Mouse (Mus musculus): ENCODE measurements around the gene Prss23. TPM values are rescaled to one million over a fixed set of nuclear protein-coding genes. Genes with fewer than 3 reads are reported as not detected.

Gene Prss23
- total RNA-seq (2015) (not detected in 2 replicates), total RNA-seq (2017) (not detected in 2 replicates)

DNA sequence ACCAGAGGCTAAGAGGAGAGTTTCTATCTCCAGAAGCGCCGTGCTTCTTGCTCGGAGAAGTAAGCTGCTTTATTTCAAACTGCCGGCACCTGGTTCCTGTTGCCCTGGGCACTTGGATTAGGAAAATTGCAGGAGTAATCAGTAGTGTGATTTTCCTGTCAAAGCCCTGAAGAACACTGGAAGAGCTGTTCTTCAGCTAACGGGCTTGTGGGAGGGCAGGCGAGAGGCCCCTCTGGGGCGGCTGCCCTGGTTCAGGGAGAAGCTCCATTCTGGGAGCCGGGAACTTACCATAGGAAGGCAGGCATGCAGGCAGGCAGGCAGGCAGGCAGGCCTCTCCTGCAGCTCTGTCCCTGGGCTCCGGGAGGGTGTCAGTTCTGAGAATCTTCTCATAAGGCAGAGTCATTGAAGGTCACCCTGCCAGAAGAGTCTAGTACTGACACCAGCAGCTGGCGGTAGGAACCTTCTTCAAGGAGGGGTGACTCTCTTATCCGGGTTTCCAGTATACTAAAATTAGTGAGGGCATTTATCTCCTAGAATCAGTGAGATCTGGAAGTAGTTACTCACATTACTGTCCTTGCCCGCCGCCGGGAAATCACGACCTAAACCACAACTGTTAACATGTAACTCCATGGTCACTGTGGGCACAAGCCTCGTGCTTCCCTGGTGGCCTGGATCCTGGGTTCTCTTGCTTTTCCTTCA, at the start of gene Prss23:
Gene Prss23, minus strand, starts transcription at position 457 of the 699 bp plus-strand sequence.
- no peak for ATAC-seq (replicated peaks; ENCODE audit: poor library complexity)

DNA sequence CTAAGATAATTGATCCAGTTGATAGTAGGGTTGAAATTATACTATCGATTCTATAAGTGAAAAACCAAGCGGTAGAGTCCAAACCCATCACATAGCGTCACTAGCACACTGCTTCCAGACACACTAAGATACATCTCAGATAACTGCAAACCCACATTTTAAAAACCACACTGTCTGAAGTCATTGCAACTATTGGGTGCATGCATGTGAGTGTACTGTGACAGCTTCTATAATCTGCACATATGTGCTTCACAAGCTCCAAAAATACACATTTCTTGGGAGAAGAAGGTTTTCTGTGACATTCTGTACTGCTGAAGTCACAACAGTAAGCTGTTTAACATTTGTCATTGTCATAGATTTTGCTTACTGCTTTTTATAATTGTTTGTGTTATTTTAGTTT, 49.1 kb upstream of the Prss23 start:
- ATAC-seq (replicated peaks; ENCODE audit: poor library complexity): no peak

DNA sequence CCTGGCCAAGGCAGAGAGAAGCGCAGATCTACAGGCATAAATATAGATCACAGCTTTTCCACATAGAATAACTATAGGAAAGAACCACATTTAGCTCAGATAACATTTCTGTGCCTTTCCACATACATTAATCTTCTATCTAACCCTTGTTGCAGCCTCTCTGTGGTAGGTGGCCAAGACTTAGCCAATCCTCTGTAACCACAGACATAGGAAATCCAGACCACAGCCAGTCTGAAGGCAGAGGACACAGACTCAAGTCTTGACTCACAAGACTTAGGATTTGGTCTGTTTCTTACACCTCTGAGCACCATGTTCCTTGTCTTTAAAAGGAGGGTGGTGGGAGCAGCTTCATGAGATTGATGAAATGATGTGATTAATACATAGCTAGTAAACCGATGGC, 37.6 kb upstream of the Prss23 start:
- 0 out of 2 replicates have a peak, but pooled peaks have one; percentile 39 for ATAC-seq (replicated peaks; ENCODE audit: poor library complexity)

DNA sequence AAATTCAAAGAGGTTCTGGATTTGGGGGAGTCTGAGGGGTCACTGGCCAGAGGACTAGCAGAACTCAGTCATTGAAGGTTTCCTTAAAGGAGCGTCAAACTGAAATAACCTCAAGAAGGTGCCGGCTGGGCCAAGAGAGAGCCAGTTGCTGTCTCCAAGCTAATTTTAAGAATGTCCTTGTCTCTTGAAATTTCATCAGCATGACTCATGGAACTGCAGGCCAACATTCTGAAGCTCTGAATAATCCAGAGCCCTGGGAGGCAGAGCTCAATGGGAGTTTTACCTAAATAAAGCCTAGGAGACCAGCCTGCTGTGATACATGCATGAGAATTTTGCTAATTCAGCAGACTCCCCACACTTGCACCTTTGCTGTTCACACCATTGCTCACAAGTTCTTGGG, 36.5 kb upstream of the Prss23 start:
- no peak for ATAC-seq (replicated peaks; ENCODE audit: poor library complexity)

DNA sequence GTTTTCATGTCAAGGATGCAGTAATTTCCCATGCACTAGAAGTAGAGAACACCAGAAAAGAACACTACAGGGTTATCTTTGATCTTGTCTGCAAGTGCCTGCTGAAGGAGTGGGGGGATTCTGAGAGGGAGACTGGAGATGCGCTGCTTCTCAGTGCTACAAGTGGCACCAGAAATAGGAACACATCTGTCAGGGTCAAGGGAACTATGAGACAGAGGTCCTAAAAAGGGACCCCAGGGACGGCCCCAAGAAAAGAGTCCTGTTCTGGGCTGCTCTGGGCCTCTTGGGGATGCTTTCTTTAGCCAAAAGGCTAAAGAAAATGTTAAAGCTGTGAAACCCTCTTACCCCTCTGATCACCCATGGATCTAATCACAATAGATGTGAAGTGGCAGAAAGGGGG, 35.2 kb upstream of the Prss23 start:
- ATAC-seq (replicated peaks; ENCODE audit: poor library complexity): no peak

DNA sequence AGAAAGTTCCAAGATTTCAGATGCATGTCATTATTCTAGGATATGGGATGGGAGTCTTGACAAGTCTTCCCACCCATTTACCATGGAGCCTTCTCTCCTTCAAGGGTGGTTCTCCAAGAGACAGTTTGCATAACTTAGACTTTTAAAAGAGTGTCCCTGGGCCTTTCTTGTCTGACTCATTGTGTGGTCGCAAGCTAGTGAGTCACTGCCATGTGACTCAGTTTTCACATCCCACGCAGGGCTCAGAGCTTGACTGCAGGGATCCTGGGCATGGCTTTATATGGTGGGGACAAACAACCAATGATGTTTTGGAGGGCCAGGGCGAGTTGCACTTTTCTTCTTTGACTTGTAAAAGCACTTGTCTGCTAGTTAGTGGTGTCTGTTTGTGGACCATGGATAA, 34.0 kb upstream of the Prss23 start:
- no peak for ATAC-seq (replicated peaks; ENCODE audit: poor library complexity)

DNA sequence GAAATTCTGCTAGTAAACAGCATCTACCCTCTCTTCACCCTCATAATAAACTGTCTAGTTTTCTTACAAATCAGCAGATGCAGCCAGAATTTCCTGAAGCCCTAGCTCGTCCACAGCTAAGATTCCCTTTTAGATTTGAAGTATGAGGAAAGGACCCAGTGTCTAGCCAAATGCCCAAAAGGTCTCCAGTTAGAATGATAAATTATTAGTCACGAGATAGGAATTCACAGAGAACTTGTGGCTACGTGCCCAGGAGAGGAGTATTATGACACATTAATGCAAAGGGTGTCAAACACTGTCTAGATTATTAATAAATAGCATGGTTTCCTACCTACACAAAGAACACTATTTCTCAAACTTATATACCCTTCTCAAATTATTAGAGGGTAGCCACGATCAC, 32.6 kb upstream of the Prss23 start:
- no peak for ATAC-seq (replicated peaks; ENCODE audit: poor library complexity)

DNA sequence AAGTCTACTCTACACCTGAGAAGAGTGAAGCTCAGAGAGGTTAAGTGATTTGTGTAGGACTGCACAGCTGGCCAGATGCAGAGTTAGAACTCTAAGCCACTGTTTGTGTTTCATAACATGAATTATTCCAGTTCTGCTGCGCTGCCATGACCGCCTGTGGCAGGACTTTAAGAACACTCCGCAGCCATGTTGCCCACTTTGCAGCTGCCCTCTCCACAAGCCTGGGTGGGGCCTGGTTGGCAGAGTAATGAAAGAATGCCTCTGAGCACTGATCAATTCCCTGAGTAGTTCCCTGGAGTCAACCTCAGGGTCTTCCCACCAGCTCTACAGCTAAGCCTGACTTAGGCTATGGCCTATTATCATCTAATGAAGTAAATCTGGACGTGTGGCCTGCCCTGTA, 32.1 kb upstream of the Prss23 start:
- no peak for ATAC-seq (replicated peaks; ENCODE audit: poor library complexity)

DNA sequence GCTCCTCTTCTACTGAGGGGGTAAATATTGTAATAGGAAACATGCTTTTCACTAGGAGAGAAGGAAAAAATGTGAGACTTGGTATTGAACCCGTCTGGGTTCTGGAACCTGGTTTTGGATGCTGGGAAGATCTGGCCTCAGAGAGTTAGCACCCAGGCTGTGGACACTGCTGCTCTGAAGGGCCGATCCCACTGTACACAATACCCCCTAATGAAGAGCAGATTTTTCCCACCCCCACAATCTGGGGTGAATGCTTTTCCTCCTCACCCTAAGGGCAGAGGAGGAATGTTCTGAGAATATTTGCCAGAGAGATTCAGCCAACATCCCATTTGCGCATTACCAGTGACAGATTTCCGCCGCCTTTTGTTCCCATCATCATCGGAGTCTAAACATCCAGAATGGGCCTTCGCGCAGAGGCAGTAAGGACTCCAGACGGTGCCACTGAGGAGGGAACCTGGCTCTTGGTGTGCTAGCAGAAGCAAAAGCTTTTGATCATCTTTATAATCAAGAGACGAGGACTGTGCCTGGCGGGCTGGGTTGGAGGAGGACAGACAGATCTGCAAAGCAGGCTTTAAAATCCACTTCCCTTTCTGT, 31.6 kb upstream of the Prss23 start:
- no peak for ATAC-seq (replicated peaks; ENCODE audit: poor library complexity)

DNA sequence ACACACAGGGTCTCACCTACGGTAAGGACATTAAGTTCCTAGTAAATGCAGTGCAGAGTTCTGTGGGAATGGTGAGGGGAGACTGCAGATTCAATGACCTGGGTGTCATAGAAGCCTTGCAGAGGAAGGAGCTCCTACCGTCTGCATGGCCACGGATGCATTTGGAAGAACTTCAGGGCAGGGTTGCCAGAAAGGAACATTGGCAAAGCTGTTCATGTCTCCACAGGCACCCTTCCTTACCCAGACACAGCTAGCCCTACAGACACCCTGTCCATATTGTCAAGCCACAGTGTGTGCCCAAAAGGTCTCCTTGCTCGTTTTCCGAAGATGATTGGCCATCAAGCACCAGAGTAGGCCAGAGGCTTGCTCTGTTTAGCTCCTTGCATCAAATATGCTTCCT, 30.1 kb upstream of the Prss23 start:
- no peak for ATAC-seq (replicated peaks; ENCODE audit: poor library complexity)

DNA sequence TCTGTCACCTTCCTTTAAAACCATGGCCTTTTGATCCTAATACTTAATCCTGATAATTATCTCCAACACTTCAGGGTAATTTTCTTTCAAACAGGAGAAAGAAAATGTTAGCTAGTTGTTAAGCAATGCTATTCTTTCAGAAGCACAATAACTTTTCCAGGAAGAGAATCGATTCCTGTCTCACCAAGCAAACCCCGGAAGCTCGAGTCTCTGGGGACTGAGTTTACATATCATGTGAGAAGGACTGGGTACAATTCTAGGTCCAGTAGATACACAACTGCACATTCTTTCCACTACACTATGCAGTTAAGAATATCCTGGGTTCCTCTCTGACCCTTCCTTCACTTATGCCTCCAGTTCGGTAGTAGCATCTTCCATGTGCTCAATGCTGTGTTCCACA, 29.7 kb upstream of the Prss23 start:
- ATAC-seq (replicated peaks; ENCODE audit: poor library complexity): no peak

DNA sequence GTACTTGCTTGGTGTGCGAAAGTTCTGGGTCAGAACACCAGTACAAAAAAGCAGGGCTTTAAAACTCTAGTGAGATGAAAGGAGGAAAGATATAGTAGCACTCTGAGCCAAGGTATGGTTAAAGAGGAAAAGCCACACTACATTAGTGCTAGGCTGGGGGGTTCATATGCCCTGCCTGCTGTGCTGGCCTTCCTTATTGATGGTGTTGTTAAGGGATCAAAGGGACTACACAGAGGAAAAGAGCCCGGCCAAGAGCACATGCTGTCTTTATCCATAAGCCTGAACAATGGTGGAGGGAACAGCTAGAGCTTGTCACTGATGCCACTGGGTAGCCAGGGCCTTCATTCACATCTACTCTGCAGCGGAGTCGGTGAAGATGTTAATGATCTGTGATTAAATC, 28.2 kb upstream of the Prss23 start:
- no peak for ATAC-seq (replicated peaks; ENCODE audit: poor library complexity)

DNA sequence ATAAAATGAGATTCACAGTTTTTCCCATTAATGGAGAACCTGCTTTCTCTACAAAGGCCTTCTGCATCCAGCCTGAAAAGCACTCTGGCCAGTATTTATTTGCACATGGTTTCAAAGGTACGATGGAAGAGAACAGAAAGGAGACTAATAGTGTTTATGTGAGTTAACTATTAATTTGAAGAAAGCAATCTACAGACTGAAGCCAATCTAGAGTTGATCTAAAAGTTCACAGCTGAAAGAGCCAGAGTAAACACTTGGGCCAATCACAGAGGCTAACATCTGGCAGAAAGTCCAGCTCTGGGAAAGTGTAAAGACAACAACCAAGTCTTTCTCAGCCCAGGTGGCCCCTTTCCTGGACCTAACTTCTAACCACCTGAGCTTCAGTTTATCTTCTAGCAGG, 27.1 kb upstream of the Prss23 start:
- no peak for ATAC-seq (replicated peaks; ENCODE audit: poor library complexity)

DNA sequence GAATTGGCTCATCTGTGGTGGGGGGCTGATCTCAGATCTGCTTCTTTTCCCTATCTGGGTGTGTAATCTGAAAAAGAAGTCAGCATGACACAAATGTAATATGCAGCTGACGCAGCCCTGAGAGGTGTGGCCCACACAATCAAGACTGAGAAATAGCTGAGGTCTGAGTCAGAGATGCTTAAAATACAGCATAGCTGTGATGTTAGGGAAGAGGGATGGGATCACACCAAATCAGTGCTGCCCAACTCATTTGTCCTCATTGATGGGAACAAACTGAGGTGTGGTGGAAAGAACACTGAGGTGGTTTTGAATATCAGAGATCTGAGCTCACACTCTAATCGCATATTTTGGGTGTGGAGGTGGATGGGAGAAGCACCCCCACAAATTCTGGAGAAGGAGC, 14.0 kb upstream of the Prss23 start:
- no peak for ATAC-seq (replicated peaks; ENCODE audit: poor library complexity)

DNA sequence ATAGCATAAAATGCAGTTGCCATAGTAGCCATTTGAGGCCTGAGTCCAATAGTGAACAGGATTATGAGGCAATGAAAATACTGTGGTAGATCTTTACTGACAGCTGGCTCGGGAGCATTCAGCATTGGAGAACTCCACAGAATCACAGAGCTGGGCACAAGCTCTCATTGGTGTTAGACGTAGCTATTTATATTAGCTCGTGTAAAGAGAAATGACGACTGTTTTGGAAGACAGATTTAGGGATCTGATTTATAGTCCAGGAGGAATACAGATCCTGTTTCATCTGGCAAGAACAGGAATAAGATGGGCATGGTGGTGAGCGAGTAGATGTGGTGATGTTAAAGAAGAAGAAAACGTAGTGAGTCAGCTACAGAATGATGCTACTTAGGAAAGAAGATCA, 12.4 kb upstream of the Prss23 start:
- no peak for ATAC-seq (replicated peaks; ENCODE audit: poor library complexity)

DNA sequence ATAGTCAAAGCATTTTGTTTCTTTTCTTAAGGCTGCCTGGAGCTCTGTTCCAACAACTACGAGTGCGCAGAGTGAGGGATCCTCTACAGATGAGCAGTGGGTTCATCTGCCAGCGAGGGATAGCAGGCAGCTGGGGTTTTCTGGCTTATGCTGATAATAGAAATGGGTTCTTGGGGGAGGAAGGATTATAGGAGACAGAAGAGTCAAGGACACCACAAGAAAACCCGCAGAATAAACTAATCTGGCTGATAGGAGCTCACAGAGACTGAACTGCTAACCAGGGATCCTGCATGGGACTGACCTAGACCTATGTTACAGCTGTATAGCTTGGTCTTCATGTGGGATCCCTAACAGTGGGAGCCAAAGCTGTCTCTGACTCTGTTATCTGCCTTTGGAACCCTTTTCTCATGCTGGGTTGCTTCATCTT, 456 bp upstream of the Prss23 start:
- peak; percentile 50 for ATAC-seq (replicated peaks; ENCODE audit: poor library complexity)

DNA sequence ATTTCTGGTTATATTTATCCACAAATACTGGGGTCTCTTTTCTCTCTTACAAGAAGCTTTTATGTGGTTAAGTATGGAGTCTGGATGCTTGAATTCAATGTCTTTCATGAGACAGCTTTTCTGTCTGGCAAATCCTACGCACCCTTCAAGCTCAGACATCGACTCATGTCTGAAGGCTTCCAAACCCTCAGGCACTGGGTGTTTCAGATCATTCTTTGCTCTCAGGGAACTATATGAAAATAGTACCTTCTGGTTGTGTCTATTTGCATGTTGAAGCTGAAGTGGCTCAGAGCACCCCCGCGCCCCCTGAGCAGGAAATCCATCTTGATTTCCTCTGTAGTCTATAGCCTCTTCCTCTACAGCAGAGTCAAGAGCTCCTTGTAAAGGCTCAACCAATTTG, 3.2 kb downstream of the Prss23 start:
- ATAC-seq (replicated peaks; ENCODE audit: poor library complexity): no peak

DNA sequence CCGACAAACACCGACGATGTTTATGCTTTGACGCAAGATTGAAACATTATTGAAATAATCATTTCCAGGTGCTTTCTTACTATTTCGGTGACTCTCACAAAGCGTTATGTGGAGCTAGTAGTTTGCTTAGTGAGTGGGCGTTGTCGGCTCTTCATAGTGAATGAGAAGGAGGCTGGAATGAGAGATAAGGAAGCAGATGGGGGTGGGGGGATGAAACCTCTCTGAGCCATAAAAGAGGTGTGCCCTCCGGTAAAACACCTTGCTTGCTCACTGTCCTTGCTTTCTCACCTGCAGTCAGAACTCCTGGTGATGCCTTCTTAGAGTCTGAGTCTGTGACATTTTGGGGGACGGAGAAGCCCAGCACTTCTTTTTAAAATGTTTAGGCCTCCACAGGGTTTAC, 4.8 kb downstream of the Prss23 start:
- no peak for ATAC-seq (replicated peaks; ENCODE audit: poor library complexity)

DNA sequence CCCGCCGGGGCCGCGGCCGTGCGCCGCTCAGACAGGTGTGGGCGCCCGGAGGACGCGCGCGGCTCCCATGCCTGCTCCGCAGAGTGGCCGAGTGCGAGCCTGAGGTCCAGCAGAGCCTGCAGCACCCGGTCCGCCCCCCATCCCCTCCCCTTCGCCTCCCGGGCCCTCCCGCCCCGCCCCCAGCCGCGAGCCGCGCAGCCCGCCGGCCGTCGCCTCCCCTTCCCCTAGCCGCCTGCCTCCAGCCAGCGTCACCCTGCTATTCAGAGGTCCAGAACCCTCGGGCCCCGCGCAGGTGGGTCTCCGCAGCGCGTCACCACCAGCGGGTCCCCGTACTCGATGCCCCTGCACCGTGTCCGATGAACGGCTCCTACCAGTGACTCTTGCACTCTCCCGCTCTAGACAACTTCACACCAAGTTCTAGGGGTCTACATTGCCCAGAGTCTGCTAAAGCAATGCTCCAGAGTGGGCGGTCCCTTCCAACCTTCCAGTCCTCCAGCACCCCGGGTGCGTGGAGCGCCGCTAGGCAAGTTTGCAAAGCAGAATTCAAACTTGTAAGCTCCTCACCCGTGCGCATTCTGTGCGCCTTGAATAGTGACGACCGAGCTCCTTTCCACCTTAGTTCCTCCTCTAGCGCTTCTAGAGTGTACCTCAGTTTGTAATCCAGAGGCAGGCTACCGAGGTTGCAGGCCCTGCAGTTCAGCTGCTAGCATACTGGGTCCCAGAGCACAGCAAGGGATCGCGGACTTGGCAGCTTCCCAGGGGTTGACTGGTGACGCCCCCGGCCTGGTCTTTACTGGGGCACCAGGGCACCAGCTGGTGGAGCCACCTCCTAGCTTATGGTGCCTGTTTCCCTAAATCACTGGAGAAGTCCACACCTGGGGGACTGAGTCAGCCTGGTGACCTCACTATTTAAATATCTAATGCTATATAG, 9.3 kb downstream of the Prss23 start:
- ATAC-seq (replicated peaks; ENCODE audit: poor library complexity): peak; percentile 42; the same call in 1 of the 2 replicates

DNA sequence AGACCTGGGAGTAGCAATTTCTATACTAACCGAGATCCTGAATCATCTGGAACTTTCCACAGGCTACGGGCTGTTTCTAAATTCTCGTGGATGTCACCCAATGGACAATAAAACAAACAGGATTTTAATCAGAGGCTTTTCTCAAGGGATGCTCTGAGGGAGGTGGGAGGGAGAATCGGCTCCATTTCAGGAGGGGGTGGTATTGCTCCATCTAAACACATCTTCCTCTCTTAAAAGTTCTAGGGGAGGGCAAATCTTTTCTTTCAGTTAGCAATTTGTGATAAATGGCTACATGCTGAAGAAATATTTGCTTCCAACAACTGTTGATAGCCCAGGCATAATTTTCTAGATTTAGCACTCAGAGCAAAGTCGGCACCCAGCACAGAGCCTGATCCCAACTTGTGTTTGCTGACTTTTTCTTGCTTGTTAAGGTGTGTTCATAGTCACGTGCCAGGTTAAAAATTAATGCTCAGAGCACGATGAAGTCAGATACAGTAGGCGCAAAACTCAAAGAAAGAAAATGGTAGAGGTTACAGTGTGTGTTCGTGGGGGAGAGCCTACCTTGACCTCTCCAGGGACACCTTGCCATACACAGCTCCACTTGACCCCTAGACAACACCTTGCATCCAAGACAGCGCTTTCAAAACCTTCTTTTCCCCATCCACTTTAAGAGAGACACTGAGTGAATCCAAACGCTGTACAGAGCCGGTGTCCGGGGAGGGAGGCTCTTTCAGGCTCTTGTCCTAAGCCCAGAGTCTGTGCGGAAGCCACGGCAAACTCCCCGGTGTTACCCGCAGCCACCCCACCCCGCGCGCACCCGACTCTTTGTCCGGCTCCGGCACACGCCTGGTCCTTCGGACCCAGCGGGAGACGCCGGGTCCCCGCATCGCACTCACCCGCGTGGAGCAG, 10.2 kb downstream of the Prss23 start:
- ATAC-seq (replicated peaks; ENCODE audit: poor library complexity): peak; percentile 26
